ENCODE assay signal across 11 mouse cellular contexts in the genomic region with DNA sequence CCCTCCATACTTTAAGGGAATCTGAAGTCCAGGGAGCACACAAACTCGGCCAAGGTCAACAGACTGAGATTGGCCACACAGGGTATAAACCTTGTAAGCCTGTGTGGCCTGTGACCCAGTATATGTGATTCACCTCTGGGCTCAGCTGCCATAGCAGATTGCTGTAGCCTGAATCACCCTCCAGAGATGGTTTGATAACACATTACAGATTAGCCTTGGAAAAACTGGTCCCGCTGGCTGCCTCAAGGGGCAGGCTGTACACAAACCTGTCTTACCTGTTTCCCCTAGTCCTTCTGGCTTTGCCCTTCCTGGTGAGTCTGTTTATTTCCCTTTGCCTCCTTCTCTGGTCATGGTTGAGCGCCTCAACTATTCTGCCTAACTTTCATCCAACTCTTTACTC.
A peak's percentile ranks its signal among the peaks of the same experiment; 100 is the strongest.
DNase-seq lines count a peak whose midpoint lies in the region; ATAC-seq and TF ChIP-seq lines count a peak whose summit lies in the region.
"Had no signal": no experiment of that assay in that cellular context is flagged by ENCODE, and none has a peak within 500 bp of the region (broad histone marks: within the 10 kb centered on the region; RNA-seq: fewer than 3 reads in every experiment).

No protein-coding gene starts in this region.

- peak; percentile 42 for TF ChIP-seq CTCF in intestine, postnatal 0 days (IDR thresholded peaks at IDR 0.05; ENCODE audit: low read depth)

- no peak overlapping the region for H3K4me2 ChIP-seq in intestine, postnatal 0 days (replicated peaks; ENCODE audit: low read depth)
- H3K4me2 ChIP-seq: liver, embryonic 12.5 days; midbrain, embryonic 13.5 days had no signal

- H3K36me3 ChIP-seq in intestine, postnatal 0 days (ENCODE audit: control insufficient read depth, insufficient read depth) = no peaks in the 10 kb centered on the region
- H3K36me3 ChIP-seq: heart, embryonic 10.5 days; liver, embryonic 12.5 days; midbrain, embryonic 13.5 days had no signal

- H3K4me3 ChIP-seq in intestine, postnatal 0 days (ENCODE audit: low read depth, low read length) = no peak overlapping the region
- H3K4me3 ChIP-seq: heart, embryonic 10.5 days; liver, embryonic 12.5 days; midbrain, embryonic 13.5 days had no signal

- DNase-seq in ovary, postnatal 36 days (ENCODE audit: low spot score) = peak; percentile 12
- no peak for DNase-seq in ovary, adult 18-20 months (ENCODE audit: low spot score)
- peak; percentile 25 to 49 for DNase-seq in kidney, postnatal 4 days
- DNase-seq in urinary bladder, postnatal 14 days (ENCODE audit: low spot score) = peak; percentile 85
- DNase-seq in cerebellum, adult 8-10 months = no peak
- no peak for DNase-seq in right cerebral cortex, postnatal 10 days (ENCODE audit: low spot score in 2 of 2)
- no peak for DNase-seq in left cerebral cortex, adult 18-20 months (ENCODE audit: low spot score in 2 of 2)

- H3K27me3 ChIP-seq in intestine, postnatal 0 days (replicated peaks; ENCODE audit: control insufficient read depth, insufficient read depth, low read length) = no peaks in the 10 kb centered on the region
- H3K27me3 ChIP-seq: liver, embryonic 12.5 days; midbrain, embryonic 13.5 days had no signal

- no peaks in the 10 kb centered on the region for H3K4me1 ChIP-seq in intestine, postnatal 0 days (replicated peaks; ENCODE audit: control insufficient read depth, insufficient read depth, low read length)
- H3K4me1 ChIP-seq: heart, embryonic 10.5 days; liver, embryonic 12.5 days; midbrain, embryonic 13.5 days had no signal

- WGBS in intestine, postnatal 0 days = 45% methylated on average over 3 of the region's 3 CpGs

- H3K27ac ChIP-seq in intestine, postnatal 0 days (ENCODE audit: low read depth, low read length) = no peak overlapping the region
- H3K27ac ChIP-seq: heart, embryonic 10.5 days; liver, embryonic 12.5 days; midbrain, embryonic 13.5 days had no signal

- peak; percentile 75 for ATAC-seq in intestine, postnatal 0 days
- ATAC-seq: liver, embryonic 12.5 days; midbrain, embryonic 13.5 days had no signal

- no peaks in the 10 kb centered on the region for H3K9me3 ChIP-seq in intestine, postnatal 0 days (ENCODE audit: control insufficient read depth)
- H3K9me3 ChIP-seq: heart, embryonic 10.5 days; liver, embryonic 12.5 days; midbrain, embryonic 13.5 days had no signal

- no peak overlapping the region for H3K9ac ChIP-seq in intestine, postnatal 0 days (ENCODE audit: low read depth, low read length)
- H3K9ac ChIP-seq: liver, embryonic 12.5 days; midbrain, embryonic 13.5 days had no signal

Comparison
In these comparisons a context has a peak if more than half of its experiments do, and no peak if none do; other contexts are left out.
1. DNase-seq: peak in ovary, postnatal 36 days (single experiment), kidney, postnatal 4 days (2 of 2) and urinary bladder, postnatal 14 days (single experiment); none in ovary, adult 18-20 months (single experiment), cerebellum, adult 8-10 months (single experiment), right cerebral cortex, postnatal 10 days (0 of 2) and left cerebral cortex, adult 18-20 months (0 of 2).